Mouse (Mus musculus) megakaryocyte, embryonic 14.5 days (primary cell): Measurements from ENCODE around the gene Tgfbr2. TPM values are rescaled to one million over a fixed set of nuclear protein-coding genes. Genes with fewer than 3 reads are reported as not detected.

Experiments
- H3K27me3 ChIP-seq: replicated peaks from 2 replicates; pipeline ENCODE3; 2012; ENCODE audit warnings: inconsistent platforms
- H3K36me3 ChIP-seq: replicated peaks from 2 replicates; pipeline ENCODE3; 2012; ENCODE audit warnings: low read length, inconsistent platforms, mixed read lengths
- H3K4me1 ChIP-seq: 2 replicates; pipeline ENCODE4 v1.6.1; 2012; ENCODE audit warnings: inconsistent platforms
- H3K4me3 ChIP-seq: replicated peaks from 2 replicates; pipeline ENCODE3; 2012; ENCODE audit warnings: moderate library complexity, mild to moderate bottlenecking, inconsistent platforms
- H3K9me3 ChIP-seq: 2 replicates; pipeline ENCODE4 v1.6.1; 2012; ENCODE audit warnings: inconsistent platforms
- FLI1 ChIP-seq: IDR thresholded peaks from 2 replicates; pipeline ENCODE4 v1.6.1; 2012; ENCODE audit warnings: low read length, inconsistent platforms, mixed read lengths
- GATA1 ChIP-seq: IDR thresholded peaks from 3 replicates; pipeline ENCODE4 v1.6.1; 2012; ENCODE audit warnings: mixed read lengths, low read length, inconsistent platforms, borderline replicate concordance
- polyA plus RNA-seq: library from polyadenylated mRNA; stranded (reverse); fragments of >175 nt; gene quantifications from 2 replicates; pipeline ENCODE4 v1.2.3, GENCODE M21; 2012; ENCODE audit warnings: low replicate concordance; ENCODE audit not compliant: insufficient read depth

Tgfbr2 gene
- polyA plus RNA-seq, 1 experiment, result 1.9 TPM

GRCm38 (mm10) chr9:116217099-116217498 is 41.9 kb upstream of the Tgfbr2 start:
- H3K27me3 ChIP-seq, result peaks cover 4% of the 10 kb centered on the region
- no peaks in the 10 kb centered on the region for H3K9me3 ChIP-seq
- no peaks in the 10 kb centered on the region for H3K36me3 ChIP-seq
- H3K4me3 ChIP-seq, result no peak overlapping the region
- TF ChIP-seq GATA1, result no peak
- no peak for TF ChIP-seq FLI1
- H3K4me1 ChIP-seq, result no peaks in the 10 kb centered on the region; the same call in 1 of the 2 replicates

- Histone ChIP-seq H3K27me3 (peaks cover 4% of the 10 kb centered on the region), H3K9me3 (no peaks in the 10 kb centered on the region), H3K4me3 (no peak overlapping the region), H3K36me3 (no peaks in the 10 kb centered on the region), H3K4me1 (no peaks in the 10 kb centered on the region; the same call in 1 of the 2 replicates)
- TF ChIP-seq GATA1 (no peak), FLI1 (no peak)
Observed at GRCm38 (mm10) chr9:116216677-116217076, 41.5 kb upstream of the Tgfbr2 start.

GRCm38 (mm10) chr9:116214296-116214695 is 39.1 kb upstream of the Tgfbr2 start:
- Histone ChIP-seq H3K4me1 (no peaks in the 10 kb centered on the region; the same call in 1 of the 2 replicates), H3K9me3 (peaks cover 5% of the 10 kb centered on the region; the same call in 1 of the 2 replicates), H3K36me3 (no peaks in the 10 kb centered on the region), H3K27me3 (peaks cover 2% of the 10 kb centered on the region), H3K4me3 (no peak overlapping the region)
- no peak for TF ChIP-seq FLI1
- TF ChIP-seq GATA1, result no peak

- TF ChIP-seq GATA1 (no peak), FLI1 (no peak)
- H3K27me3 ChIP-seq, result peaks cover 2% of the 10 kb centered on the region
- no peak overlapping the region for H3K4me3 ChIP-seq
- no peaks in the 10 kb centered on the region; the same call in 1 of the 2 replicates for H3K4me1 ChIP-seq
- H3K36me3 ChIP-seq, result no peaks in the 10 kb centered on the region
- H3K9me3 ChIP-seq, result peaks cover 5% of the 10 kb centered on the region; the same call in 1 of the 2 replicates
Observed at GRCm38 (mm10) chr9:116212915-116213619, 37.9 kb upstream of the Tgfbr2 start.

- Histone ChIP-seq H3K27me3 (peaks cover 2% of the 10 kb centered on the region), H3K9me3 (peaks cover 5% of the 10 kb centered on the region; the same call in 1 of the 2 replicates), H3K36me3 (no peaks in the 10 kb centered on the region), H3K4me1 (no peaks in the 10 kb centered on the region; the same call in 1 of the 2 replicates), H3K4me3 (no peak overlapping the region)
- TF ChIP-seq FLI1 (no peak), GATA1 (no peak)
Observed at GRCm38 (mm10) chr9:116212069-116212468, 36.9 kb upstream of the Tgfbr2 start.

GRCm38 (mm10) chr9:116208169-116208904 is 33.2 kb upstream of the Tgfbr2 start:
- TF ChIP-seq GATA1 (no peak), FLI1 (no peak)
- Histone ChIP-seq H3K9me3 (peaks cover 5% of the 10 kb centered on the region; the same call in 1 of the 2 replicates), H3K4me1 (no peaks in the 10 kb centered on the region; the same call in 1 of the 2 replicates)

GRCm38 (mm10) chr9:116206901-116207300 is 31.7 kb upstream of the Tgfbr2 start:
- Histone ChIP-seq H3K4me3 (no peak overlapping the region), H3K9me3 (peaks cover 5% of the 10 kb centered on the region; the same call in 1 of the 2 replicates), H3K27me3 (no peaks in the 10 kb centered on the region), H3K36me3 (no peaks in the 10 kb centered on the region), H3K4me1 (no peaks in the 10 kb centered on the region; the same call in 1 of the 2 replicates)
- TF ChIP-seq GATA1, result no peak
- TF ChIP-seq FLI1, result no peak

More at GRCm38 (mm10) chr9:116208169-116208904, 33.2 kb upstream of the Tgfbr2 start:
- Histone ChIP-seq H3K4me3 (no peak overlapping the region), H3K36me3 (no peaks in the 10 kb centered on the region), H3K27me3 (peaks cover 2% of the 10 kb centered on the region)

GRCm38 (mm10) chr9:116203675-116204074 is 28.5 kb upstream of the Tgfbr2 start:
- Histone ChIP-seq H3K4me3 (no peak overlapping the region), H3K4me1 (no peaks in the 10 kb centered on the region), H3K36me3 (no peaks in the 10 kb centered on the region), H3K9me3 (peaks cover 3% of the 10 kb centered on the region; the same call in 1 of the 2 replicates), H3K27me3 (no peaks in the 10 kb centered on the region)
- TF ChIP-seq FLI1, result no peak
- TF ChIP-seq GATA1, result no peak

GRCm38 (mm10) chr9:116199127-116199526 is 24.0 kb upstream of the Tgfbr2 start:
- H3K4me1 ChIP-seq, result no peaks in the 10 kb centered on the region; the same call in 1 of the 2 replicates
- TF ChIP-seq GATA1, result no peak
- TF ChIP-seq FLI1, result no peak
- no peaks in the 10 kb centered on the region for H3K36me3 ChIP-seq
- no peaks in the 10 kb centered on the region for H3K27me3 ChIP-seq
- H3K9me3 ChIP-seq, result peaks cover 3% of the 10 kb centered on the region; the same call in 1 of the 2 replicates
- H3K4me3 ChIP-seq, result no peak overlapping the region

- TF ChIP-seq FLI1, result no peak
- TF ChIP-seq GATA1, result no peak
- H3K4me1 ChIP-seq, result peaks cover 3% of the 10 kb centered on the region; the same call in 1 of the 2 replicates
- no peak overlapping the region for H3K4me3 ChIP-seq
- no peaks in the 10 kb centered on the region for H3K36me3 ChIP-seq
- H3K27me3 ChIP-seq, result no peaks in the 10 kb centered on the region
- peaks cover 3% of the 10 kb centered on the region; the same call in 1 of the 2 replicates for H3K9me3 ChIP-seq
Observed at GRCm38 (mm10) chr9:116198488-116198887, 23.3 kb upstream of the Tgfbr2 start.
